Mouse (Mus musculus) kidney, postnatal 0 days (tissue): ENCODE data around the gene Cdc20. TPM values are rescaled to one million over a fixed set of nuclear protein-coding genes. Genes with fewer than 3 reads are reported as not detected.

Experiments
- ATAC-seq: fragments of 200-750 bp; cut with Nextera tagmentation; replicated peaks from 2 replicates; pipeline ENCODE4 v1.8.0; 2017; ENCODE audit warnings: low read depth, moderate number of reproducible peaks, moderate TSS enrichment, moderate library complexity; ENCODE audit not compliant: low FRiP score
- DNase-seq: peaks from one replicate; pipeline ENCODE4 v3.0.0-alpha.2; 2016; ENCODE audit warnings: low spot score
- H3K27ac ChIP-seq: fragments of 300-500 bp; sonication (generic); 2 replicates; pipeline ENCODE4 v1.5.1; 2014; ENCODE audit warnings: mild to moderate bottlenecking
- H3K27me3 ChIP-seq: fragments of 300-500 bp; sonication (generic); 2 replicates; pipeline ENCODE4 v1.6.1; 2014; ENCODE audit warnings: low read length, mixed read lengths; ENCODE audit not compliant: insufficient read depth
- H3K36me3 ChIP-seq: fragments of 300-500 bp; sonication (generic); 2 replicates; pipeline ENCODE4 v1.6.1; 2014; ENCODE audit warnings: low read length, mixed read lengths; ENCODE audit not compliant: insufficient read depth
- H3K4me1 ChIP-seq: fragments of 300-500 bp; sonication (generic); replicated peaks from 2 replicates; pipeline ENCODE4 v1.6.1; 2014; ENCODE audit warnings: antibody characterized with exemption, low read length, mixed read lengths; ENCODE audit not compliant: insufficient read depth
- H3K4me2 ChIP-seq: fragments of 300-500 bp; sonication (generic); 2 replicates; pipeline ENCODE4 v1.6.1; 2014; ENCODE audit warnings: mild to moderate bottlenecking, low read length, moderate library complexity, mixed read lengths
- H3K4me3 ChIP-seq: fragments of 300-500 bp; sonication (generic); replicated peaks from 2 replicates; pipeline ENCODE4 v1.5.1; 2014; ENCODE audit warnings: low read depth, low read length
- H3K9ac ChIP-seq: fragments of 300-500 bp; sonication (generic); 2 replicates; pipeline ENCODE4 v1.6.1; 2014; ENCODE audit warnings: low read depth, low read length
- H3K9me3 ChIP-seq: fragments of 300-500 bp; sonication (generic); replicated peaks from 2 replicates; pipeline ENCODE4 v1.6.1; 2016; ENCODE audit warnings: low read length, inconsistent platforms, mixed read lengths
- CTCF ChIP-seq: IDR thresholded peaks from 2 replicates; pipeline ENCODE4 v1.5.1; 2016; ENCODE audit warnings: antibody characterized with exemption, low read depth, mild to moderate bottlenecking, moderate library complexity
- WGBS: fragments of 180-500 bp; shearing (Covaris S2); extraction: QIAGEN DNeasy Blood & Tissue Kit; methylation state at CpG from one replicate; pipeline ENCODE4 v1.1.7; 2014; 5-methylcytosine and 5-hydroxymethylcytosine counted together
- polyA plus RNA-seq: library from polyadenylated mRNA; unstranded; fragments of >200 nt; fragmentation: Nextera tagmentation; extraction: Ambion mirVana; gene quantifications from 2 replicates; pipeline ENCODE4 v1.2.1, GENCODE M21; 2015

Gene Cdc20
- polyA plus RNA-seq, 1 experiment from 2014 or later: 117 TPM

DNA sequence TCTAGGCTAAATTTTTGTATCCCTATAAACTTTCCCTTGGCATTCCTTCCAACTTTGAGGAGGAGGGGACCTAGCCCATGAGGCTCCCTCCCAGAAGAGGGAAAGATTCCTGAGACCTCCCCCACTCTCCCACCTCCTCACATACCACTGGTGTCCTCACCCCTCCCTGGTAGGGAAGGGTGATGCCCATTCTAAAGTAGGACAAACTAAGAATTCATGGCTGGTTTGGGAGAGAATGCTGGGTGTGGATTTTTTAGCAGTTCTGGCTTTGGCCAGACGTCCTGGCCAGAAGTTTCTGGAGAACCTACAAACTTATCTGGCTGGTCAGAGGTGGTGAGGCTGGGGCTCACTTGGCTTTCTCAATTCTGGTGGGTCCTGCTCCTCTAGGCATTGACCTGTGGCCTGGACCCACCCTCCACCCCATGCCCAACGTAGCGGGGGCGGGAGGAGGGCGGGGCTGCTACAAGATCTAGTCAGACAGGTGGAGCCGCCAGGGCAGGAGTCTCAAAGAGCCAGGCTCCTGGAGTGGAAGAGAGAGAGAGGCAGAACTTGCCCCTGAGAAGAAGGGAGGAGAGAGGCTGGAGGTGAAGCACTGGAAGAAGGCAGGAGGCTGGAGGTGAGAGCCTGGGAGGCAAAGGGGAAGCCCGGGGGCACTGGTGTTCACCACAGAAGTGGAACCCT lies 7.8 kb downstream of the Cdc20 start:
- Histone ChIP-seq H3K27ac (peak overlapping the region; percentile 76), H3K9ac (peak overlapping the region; percentile 74; the same call in 1 of the 2 replicates), H3K4me1 (peaks cover 24% of the 10 kb centered on the region), H3K4me2 (peak overlapping the region; percentile 60), H3K27me3 (no peaks in the 10 kb centered on the region), H3K4me3 (peak overlapping the region; percentile 56; the same call in 1 of the 2 replicates), H3K9me3 (no peaks in the 10 kb centered on the region), H3K36me3 (peaks cover 28% of the 10 kb centered on the region)
- no peak for TF ChIP-seq CTCF
- DNase-seq: no peak
- 42% methylated on average over 7 of the region's 7 CpGs for WGBS
- no peak for ATAC-seq

GRCm38 (mm10) chr4:118428531-118429214 lies 8.5 kb downstream of the Cdc20 start:
- no peaks in the 10 kb centered on the region for H3K9me3 ChIP-seq
- no peaks in the 10 kb centered on the region for H3K27me3 ChIP-seq
- DNase-seq (peak; percentile 33), ATAC-seq (0 out of 2 replicates have a peak, but pooled peaks have one; percentile 1)
- peaks cover 28% of the 10 kb centered on the region for H3K36me3 ChIP-seq
- peak overlapping the region; percentile 56 for H3K4me3 ChIP-seq
- H3K4me2 ChIP-seq: peak overlapping the region; percentile 60
- 32% methylated on average over 15 of the region's 15 CpGs for WGBS
- peak overlapping the region; percentile 76 for H3K27ac ChIP-seq
- H3K9ac ChIP-seq: peak overlapping the region; percentile 74
- H3K4me1 ChIP-seq: peaks cover 24% of the 10 kb centered on the region
- no peak for TF ChIP-seq CTCF

GRCm38 (mm10) chr4:118427768-118428451 lies 9.2 kb downstream of the Cdc20 start, which contains the start of gene Elovl1:
Gene Elovl1 (plus strand): TSS chr4:118428093.
- Histone ChIP-seq H3K36me3 (peaks cover 24% of the 10 kb centered on the region), H3K9me3 (no peaks in the 10 kb centered on the region), H3K27ac (peak within 1 kb of the TSS; percentile 76), H3K27me3 (no peaks in the 10 kb centered on the region), H3K4me2 (peak within 1 kb of the TSS; percentile 60), H3K9ac (peak within 1 kb of the TSS; percentile 74), H3K4me3 (peak within 1 kb of the TSS; percentile 56), H3K4me1 (peaks cover 24% of the 10 kb centered on the region)
- peak; percentile 97 for DNase-seq
- under 1% methylated on average over 23 of the region's 31 CpGs for WGBS
- TF ChIP-seq CTCF: peak; percentile 63
- peak; percentile 93 for ATAC-seq

DNA sequence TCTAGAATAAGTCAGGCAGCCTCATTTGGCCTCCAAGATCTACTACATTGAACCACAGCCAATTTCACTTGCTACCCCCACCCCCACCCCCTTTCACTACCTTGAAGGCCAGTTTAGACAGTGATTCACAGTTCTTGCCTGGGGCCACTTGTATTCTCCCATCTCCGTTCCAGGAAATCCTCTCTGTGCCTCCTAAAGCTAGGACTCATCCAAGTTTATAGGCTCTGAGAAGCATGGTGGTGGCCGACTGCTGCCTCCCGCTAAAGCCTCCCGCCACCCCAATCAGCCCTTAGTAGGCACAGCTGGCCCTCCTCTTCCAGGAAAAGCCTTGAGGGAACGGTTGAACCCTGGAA lies 9.8 kb downstream of the Cdc20 start:
- no peak for TF ChIP-seq CTCF
- Histone ChIP-seq H3K9me3 (no peaks in the 10 kb centered on the region), H3K9ac (peak overlapping the region; percentile 63), H3K27me3 (no peaks in the 10 kb centered on the region), H3K4me2 (peak overlapping the region; percentile 60), H3K4me3 (peak overlapping the region; percentile 56), H3K27ac (peak overlapping the region; percentile 76), H3K36me3 (peaks cover 19% of the 10 kb centered on the region), H3K4me1 (peaks cover 24% of the 10 kb centered on the region)
- 0% methylated on average over 5 of the region's 5 CpGs for WGBS
- no peak for ATAC-seq
- DNase-seq: no peak

GRCm38 (mm10) chr4:118425374-118425773 lies 11.8 kb downstream of the Cdc20 start:
- Histone ChIP-seq H3K9ac (no peak overlapping the region), H3K4me3 (no peak overlapping the region), H3K9me3 (no peaks in the 10 kb centered on the region), H3K27ac (no peak overlapping the region), H3K27me3 (no peaks in the 10 kb centered on the region), H3K36me3 (peaks cover 3% of the 10 kb centered on the region; the same call in 1 of the 2 replicates), H3K4me2 (no peak overlapping the region), H3K4me1 (peaks cover 23% of the 10 kb centered on the region)
- 94% methylated on average over 1 of the region's 1 CpGs for WGBS
- ATAC-seq (no peak), DNase-seq (no peak)
- TF ChIP-seq CTCF: no peak

- no peak overlapping the region for H3K4me3 ChIP-seq
- H3K36me3 ChIP-seq: peaks cover 6% of the 10 kb centered on the region; the same call in 1 of the 2 replicates
- no peak overlapping the region for H3K27ac ChIP-seq
- ATAC-seq: no peak
- H3K9ac ChIP-seq: no peak overlapping the region
- no peaks in the 10 kb centered on the region for H3K27me3 ChIP-seq
- no peaks in the 10 kb centered on the region for H3K9me3 ChIP-seq
- no peak for DNase-seq
- 80% methylated on average over 4 of the region's 4 CpGs for WGBS
- no peak overlapping the region for H3K4me2 ChIP-seq
- no peak for TF ChIP-seq CTCF
- H3K4me1 ChIP-seq: peaks cover 16% of the 10 kb centered on the region
Measured at GRCm38 (mm10) chr4:118424541-118425160, 12.5 kb downstream of the Cdc20 start.
